Comparison of ENCODE assay signal across 9 mouse cellular contexts in the genomic region with DNA sequence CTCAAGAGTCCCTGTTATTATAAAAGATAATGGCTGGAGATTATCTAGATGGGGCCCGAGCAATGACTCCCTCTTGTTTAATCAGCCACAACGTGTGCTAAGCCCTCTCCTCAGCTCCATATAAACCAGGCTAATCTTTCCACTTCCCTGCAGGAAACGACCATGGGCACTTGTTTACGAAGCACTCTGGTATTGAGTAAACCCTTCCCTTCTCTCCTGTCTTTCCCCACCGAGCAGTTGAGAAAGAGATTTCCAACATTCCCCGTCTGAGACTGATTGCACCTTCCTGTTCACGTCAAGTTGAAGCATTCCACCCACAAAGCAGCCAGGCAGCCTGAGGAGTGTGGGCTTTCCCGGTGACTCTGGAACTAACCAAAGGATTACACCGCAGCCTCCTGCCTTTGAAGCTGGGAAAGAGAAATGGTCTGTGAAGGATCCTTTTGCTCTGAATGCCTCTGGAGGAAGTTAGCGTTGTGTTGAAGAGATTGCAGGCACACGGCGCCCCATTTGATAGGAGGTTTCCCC.
A peak's percentile ranks its signal among the peaks of the same experiment; 100 is the strongest.
DNase-seq lines count a peak whose midpoint lies in the region; ATAC-seq lines count a peak whose summit lies in the region.
"Had no signal": no experiment of that assay in that cellular context is flagged by ENCODE, and none has a peak within 500 bp of the region (broad histone marks: within the 10 kb centered on the region; RNA-seq: fewer than 3 reads in every experiment).

No protein-coding gene starts in this region.

- no peaks in the 10 kb centered on the region for H3K27me3 ChIP-seq in hindbrain, embryonic 10.5 days (ENCODE audit: insufficient read depth, poor library complexity, severe bottlenecking)
- H3K27me3 ChIP-seq in hindbrain, embryonic 16.5 days (replicated peaks; ENCODE audit: control insufficient read depth, insufficient read depth, low read length): no peaks in the 10 kb centered on the region
- no peaks in the 10 kb centered on the region for H3K27me3 ChIP-seq in embryonic facial prominence, embryonic 15.5 days
- peaks cover 5% of the 10 kb centered on the region; the same call in 1 of the 2 replicates for H3K27me3 ChIP-seq in limb, embryonic 13.5 days
- no peaks in the 10 kb centered on the region for H3K27me3 ChIP-seq in neural tube, embryonic 12.5 days (replicated peaks)

- no peak for ATAC-seq in hindbrain, embryonic 16.5 days
- ATAC-seq in embryonic facial prominence, embryonic 15.5 days (ENCODE audit: insufficient number of reproducible peaks, low FRiP score, low TSS enrichment, low read depth): no peak
- no peak for ATAC-seq in limb, embryonic 13.5 days (ENCODE audit: low FRiP score, low read depth)
- no peak for ATAC-seq in neural tube, embryonic 12.5 days (ENCODE audit: low FRiP score, low read depth)

- H3K4me2 ChIP-seq in hindbrain, embryonic 16.5 days (ENCODE audit: low read length): no peak overlapping the region
- peak overlapping the region; percentile 26 for H3K4me2 ChIP-seq in embryonic facial prominence, embryonic 15.5 days (replicated peaks)
- H3K4me2 ChIP-seq in limb, embryonic 13.5 days (replicated peaks): peak overlapping the region; percentile 36; the same call in 1 of the 2 replicates
- peak overlapping the region; percentile 4; the same call in 1 of the 2 replicates for H3K4me2 ChIP-seq in neural tube, embryonic 12.5 days (replicated peaks)

- no peak overlapping the region for H3K4me3 ChIP-seq in hindbrain, embryonic 10.5 days
- no peak overlapping the region for H3K4me3 ChIP-seq in hindbrain, embryonic 16.5 days (ENCODE audit: low read length)
- H3K4me3 ChIP-seq in embryonic facial prominence, embryonic 15.5 days (replicated peaks): no peak overlapping the region
- H3K4me3 ChIP-seq in limb, embryonic 13.5 days: no peak overlapping the region
- no peak overlapping the region for H3K4me3 ChIP-seq in neural tube, embryonic 12.5 days
- H3K4me3 ChIP-seq: forebrain, embryonic 10.5 days had no signal

- H3K9me3 ChIP-seq in hindbrain, embryonic 10.5 days: no peaks in the 10 kb centered on the region
- no peaks in the 10 kb centered on the region for H3K9me3 ChIP-seq in hindbrain, embryonic 16.5 days (ENCODE audit: control insufficient read depth, low read length)
- H3K9me3 ChIP-seq in embryonic facial prominence, embryonic 15.5 days (replicated peaks): no peaks in the 10 kb centered on the region
- H3K9me3 ChIP-seq in limb, embryonic 13.5 days: no peaks in the 10 kb centered on the region
- no peaks in the 10 kb centered on the region for H3K9me3 ChIP-seq in neural tube, embryonic 12.5 days
- H3K9me3 ChIP-seq: forebrain, embryonic 10.5 days had no signal

- H3K36me3 ChIP-seq in hindbrain, embryonic 10.5 days: no peaks in the 10 kb centered on the region
- H3K36me3 ChIP-seq in hindbrain, embryonic 16.5 days (ENCODE audit: control insufficient read depth, insufficient read depth, low read length): no peaks in the 10 kb centered on the region
- no peaks in the 10 kb centered on the region for H3K36me3 ChIP-seq in embryonic facial prominence, embryonic 15.5 days
- H3K36me3 ChIP-seq in limb, embryonic 13.5 days: no peaks in the 10 kb centered on the region
- no peaks in the 10 kb centered on the region for H3K36me3 ChIP-seq in neural tube, embryonic 12.5 days
- H3K36me3 ChIP-seq: forebrain, embryonic 10.5 days had no signal

- H3K27ac ChIP-seq in hindbrain, embryonic 10.5 days: 0 out of 2 replicates have a peak overlapping the region, but pooled peaks have one; percentile 45
- H3K27ac ChIP-seq in hindbrain, embryonic 16.5 days (ENCODE audit: low read depth, low read length): no peak overlapping the region
- peak overlapping the region; percentile 5 for H3K27ac ChIP-seq in embryonic facial prominence, embryonic 15.5 days (replicated peaks)
- H3K27ac ChIP-seq in limb, embryonic 13.5 days: no peak overlapping the region
- H3K27ac ChIP-seq in neural tube, embryonic 12.5 days: no peak overlapping the region
- H3K27ac ChIP-seq: forebrain, embryonic 10.5 days had no signal

- DNase-seq in hindbrain, embryonic 10.5 days (ENCODE audit: low spot score): no peak
- DNase-seq in spleen, postnatal 10 days (ENCODE audit: low spot score in 2 of 2): no peak
- no peak for DNase-seq in T-cell, adult 2 months (ENCODE audit: low spot score)
- no peak for DNase-seq in spleen, postnatal 14 days (ENCODE audit: low spot score in 2 of 2)

- WGBS in hindbrain, embryonic 10.5 days: 30% methylated on average over 12 of the region's 12 CpGs
- WGBS in hindbrain, embryonic 16.5 days: 23% methylated on average over 12 of the region's 12 CpGs
- 6% methylated on average over 12 of the region's 12 CpGs for WGBS in embryonic facial prominence, embryonic 15.5 days
- WGBS in limb, embryonic 13.5 days: 10% methylated on average over 12 of the region's 12 CpGs
- WGBS in neural tube, embryonic 12.5 days: 22% methylated on average over 12 of the region's 12 CpGs

- H3K9ac ChIP-seq in hindbrain, embryonic 16.5 days (ENCODE audit: low read depth, low read length): no peak overlapping the region
- no peak overlapping the region for H3K9ac ChIP-seq in embryonic facial prominence, embryonic 15.5 days
- H3K9ac ChIP-seq in limb, embryonic 13.5 days: no peak overlapping the region
- no peak overlapping the region for H3K9ac ChIP-seq in neural tube, embryonic 12.5 days

- H3K4me1 ChIP-seq in hindbrain, embryonic 10.5 days (replicated peaks): peaks cover 16% of the 10 kb centered on the region
- no peaks in the 10 kb centered on the region for H3K4me1 ChIP-seq in hindbrain, embryonic 16.5 days (ENCODE audit: control insufficient read depth, insufficient read depth, low read depth, low read length)
- peaks cover 17% of the 10 kb centered on the region for H3K4me1 ChIP-seq in embryonic facial prominence, embryonic 15.5 days
- H3K4me1 ChIP-seq in limb, embryonic 13.5 days: peaks cover 15% of the 10 kb centered on the region
- peaks cover 4% of the 10 kb centered on the region; the same call in 1 of the 2 replicates for H3K4me1 ChIP-seq in neural tube, embryonic 12.5 days

Comparison
In these comparisons a context has a peak if more than half of its experiments do, and no peak if none do; other contexts are left out.
1. H3K27ac ChIP-seq: peak in hindbrain, embryonic 10.5 days (single experiment) and embryonic facial prominence, embryonic 15.5 days (single experiment); none in hindbrain, embryonic 16.5 days (single experiment), limb, embryonic 13.5 days (single experiment) and neural tube, embryonic 12.5 days (single experiment).